8 mouse cellular contexts compared by ENCODE assay signal in the genomic region with DNA sequence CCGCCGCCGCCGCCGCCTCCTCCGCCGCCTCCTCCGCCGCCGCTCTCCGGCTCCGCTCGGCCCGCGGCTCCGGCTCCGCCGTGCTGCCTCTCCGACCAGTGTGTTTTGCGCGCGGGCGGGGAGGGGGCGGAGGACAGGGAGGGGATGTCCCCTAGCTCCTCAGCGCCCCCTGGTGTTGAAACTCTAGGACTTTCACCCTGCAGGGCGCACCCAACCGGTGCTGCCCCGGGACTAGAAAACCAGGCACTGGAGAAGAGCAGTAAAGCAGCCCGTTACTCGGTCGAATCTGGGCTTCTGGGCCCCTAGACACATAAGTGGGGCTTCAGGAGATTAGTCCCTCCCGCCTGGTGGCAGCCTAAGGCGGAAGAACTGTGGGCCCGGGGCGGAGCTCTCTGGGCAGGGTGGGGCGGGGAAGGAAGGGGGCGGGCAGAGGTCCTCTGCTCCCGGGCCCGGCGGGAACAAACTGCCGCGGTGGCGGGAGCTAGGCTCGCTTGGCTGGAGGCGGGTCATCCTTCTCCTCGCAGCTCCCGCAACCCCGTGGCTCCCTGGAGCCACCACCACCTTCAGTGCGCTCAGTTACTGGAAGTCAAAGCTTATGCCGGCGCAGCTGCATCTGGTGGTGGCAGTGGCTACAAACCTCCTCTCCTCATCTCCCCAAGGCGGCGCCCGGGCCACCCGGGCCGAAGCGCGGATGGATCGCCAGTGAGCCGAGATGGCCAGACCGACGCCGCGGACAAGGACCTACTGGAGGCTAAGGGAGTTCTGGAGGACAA. TPM values are rescaled to one million over a fixed set of nuclear protein-coding genes. Genes with fewer than 3 reads are reported as not detected.
DNase-seq lines count a peak whose midpoint lies in the region; ATAC-seq lines count a peak whose summit lies in the region.

Gene Foxd2, minus strand, starts transcription at position 45 of the 773 bp plus-strand sequence.

- H3K27me3 ChIP-seq in intestine, embryonic 16.5 days (replicated peaks; ENCODE audit: control insufficient read depth, insufficient read depth, low read length): peaks cover 89% of the 10 kb centered on the region
- peaks cover 99% of the 10 kb centered on the region for H3K27me3 ChIP-seq in liver, embryonic 11.5 days (replicated peaks; ENCODE audit: control insufficient read depth, insufficient read depth, low read length)
- H3K27me3 ChIP-seq in stomach, embryonic 14.5 days (ENCODE audit: control insufficient read depth, insufficient read depth, low read length): peaks cover 79% of the 10 kb centered on the region

- no peaks in the 10 kb centered on the region for H3K36me3 ChIP-seq in intestine, embryonic 16.5 days (ENCODE audit: control insufficient read depth, insufficient read depth, low read length)
- no peaks in the 10 kb centered on the region for H3K36me3 ChIP-seq in liver, embryonic 11.5 days (ENCODE audit: control insufficient read depth, insufficient read depth, low read length)
- no peaks in the 10 kb centered on the region for H3K36me3 ChIP-seq in stomach, embryonic 14.5 days (ENCODE audit: control insufficient read depth, insufficient read depth, low read length)

- peak within 1 kb of the TSS; percentile 67 for H3K9ac ChIP-seq in intestine, embryonic 16.5 days (ENCODE audit: low read depth, low read length)
- peak within 1 kb of the TSS; percentile 32 for H3K9ac ChIP-seq in liver, embryonic 11.5 days (ENCODE audit: low read depth, low read length)
- 0 out of 2 replicates have a peak within 1 kb of the TSS, but pooled peaks have one; percentile 3 for H3K9ac ChIP-seq in stomach, embryonic 14.5 days (replicated peaks; ENCODE audit: low read depth, low read length)

- peak within 1 kb of the TSS; percentile 65; the same call in 1 of the 2 replicates for H3K27ac ChIP-seq in intestine, embryonic 16.5 days (ENCODE audit: low read length)
- H3K27ac ChIP-seq in liver, embryonic 11.5 days (ENCODE audit: low read depth, low read length): no peak within 1 kb of the TSS
- no peak within 1 kb of the TSS for H3K27ac ChIP-seq in stomach, embryonic 14.5 days (ENCODE audit: low read length)

- peak; percentile 94 for ATAC-seq in intestine, embryonic 16.5 days
- peak; percentile 88 for ATAC-seq in liver, embryonic 11.5 days (replicated peaks; ENCODE audit: low FRiP score)
- peak; percentile 77 for ATAC-seq in monocyte, adult 5-6 weeks (replicated peaks; ENCODE audit: insufficient number of reproducible peaks, low FRiP score, low TSS enrichment, poor library complexity, severe bottlenecking)
- ATAC-seq in stomach, embryonic 14.5 days (ENCODE audit: insufficient number of reproducible peaks, insufficient read depth, low FRiP score, low read depth): peak; percentile 87

- peaks cover 22% of the 10 kb centered on the region for H3K4me1 ChIP-seq in intestine, embryonic 16.5 days (ENCODE audit: control insufficient read depth, insufficient read depth, low read length)
- peaks cover 7% of the 10 kb centered on the region; the same call in 1 of the 2 replicates for H3K4me1 ChIP-seq in liver, embryonic 11.5 days (replicated peaks; ENCODE audit: control insufficient read depth, insufficient read depth, low read length)
- H3K4me1 ChIP-seq in stomach, embryonic 14.5 days (ENCODE audit: control insufficient read depth, insufficient read depth, low read length): peaks cover 9% of the 10 kb centered on the region; the same call in 1 of the 2 replicates

- H3K4me3 ChIP-seq in intestine, embryonic 16.5 days (ENCODE audit: low read length): peak within 1 kb of the TSS; percentile 62
- H3K4me3 ChIP-seq in liver, embryonic 11.5 days (ENCODE audit: low read depth, low read length): peak within 1 kb of the TSS; percentile 60
- H3K4me3 ChIP-seq in stomach, embryonic 14.5 days (ENCODE audit: low read depth, low read length): peak within 1 kb of the TSS; percentile 38

- H3K9me3 ChIP-seq in intestine, embryonic 16.5 days (ENCODE audit: control insufficient read depth, low read length): no peaks in the 10 kb centered on the region
- no peaks in the 10 kb centered on the region for H3K9me3 ChIP-seq in liver, embryonic 11.5 days (ENCODE audit: control insufficient read depth, low read length)
- no peaks in the 10 kb centered on the region for H3K9me3 ChIP-seq in stomach, embryonic 14.5 days (ENCODE audit: control insufficient read depth, low read depth, low read length)

- under 1% methylated on average over 58 of the region's 64 CpGs for WGBS in intestine, embryonic 16.5 days
- WGBS in liver, embryonic 11.5 days: under 1% methylated on average over 59 of the region's 64 CpGs
- 1% methylated on average over 58 of the region's 64 CpGs for WGBS in stomach, embryonic 14.5 days

- DNase-seq in 3134 (ENCODE audit: extremely low read depth, insufficient read length, low spot score) (peak; percentile 85), adipocyte (ENCODE audit: low spot score) (peak; percentile 93)
- DNase-seq in embryo, embryonic 10.5 days (ENCODE audit: low spot score): peak; percentile 95
- DNase-seq in gastrocnemius, postnatal 4 days (ENCODE audit: low spot score in 2 of 2): peak; percentile 89 to 93
- peak; percentile 92 for DNase-seq in liver, embryonic 11.5 days (ENCODE audit: low spot score)

- H3K4me2 ChIP-seq in intestine, embryonic 16.5 days (ENCODE audit: low read depth, low read length): peak within 1 kb of the TSS; percentile 98
- H3K4me2 ChIP-seq in liver, embryonic 11.5 days: peak within 1 kb of the TSS; percentile 90
- H3K4me2 ChIP-seq in stomach, embryonic 14.5 days (replicated peaks; ENCODE audit: low read depth, low read length): peak within 1 kb of the TSS; percentile 73

RNA-seq across cellular contexts. Expression of gene Foxd2, which starts in this region (rescaled TPM):
- 1 to 10 TPM; 1.4 to 1.5 TPM for total RNA-seq in gastrocnemius, postnatal 4 days (2021)
- 0.11 and 0.21 TPM in 2 replicates for polyA plus RNA-seq in intestine, embryonic 16.5 days (2015; fragmentation: Nextera tagmentation; extraction: Ambion mirVana)
- polyA plus RNA-seq in liver, embryonic 11.5 days (2014; fragmentation: Nextera tagmentation; extraction: Ambion mirVana): 0.05 TPM in 1 of 2 replicates, not detected in the other
- 0.10 to 1.5 TPM (median 0.75 TPM) in 3 replicates for total RNA-seq in monocyte, adult 5-6 weeks (2017)
- not detected in 2 replicates for polyA plus RNA-seq in stomach, embryonic 14.5 days (2014; fragmentation: Nextera tagmentation; extraction: Ambion mirVana)

Comparison
In these comparisons a context has a peak if more than half of its experiments do, and no peak if none do; other contexts are left out.
1. Peak in ATAC-seq, H3K4me3 ChIP-seq, H3K27ac ChIP-seq, H3K9ac ChIP-seq and H3K4me2 ChIP-seq in intestine, embryonic 16.5 days; RNA of the gene not detected or under 1 TPM.
2. Peak in DNase-seq, ATAC-seq, H3K4me3 ChIP-seq, H3K9ac ChIP-seq and H3K4me2 ChIP-seq in liver, embryonic 11.5 days; RNA of the gene not detected or under 1 TPM.
3. Peak in ATAC-seq, H3K4me3 ChIP-seq, H3K9ac ChIP-seq and H3K4me2 ChIP-seq in stomach, embryonic 14.5 days; RNA of the gene not detected or under 1 TPM.
4. H3K9ac ChIP-seq: peak in every context shown above with its lines; median percentile 67 in intestine, embryonic 16.5 days; 32 in liver, embryonic 11.5 days; 3 in stomach, embryonic 14.5 days.